Mouse (Mus musculus) urinary bladder, postnatal 14 days (tissue): ENCODE measurements at regions not wholly inside any gene's neighbourhood (a gene's known extent, or its start where the extent isn't known, plus 50 kb on each side); places are given as distances from the start of the nearest gene placed in this dataset.
"Not testable (repeated sequence)": the region's sequence is repeated elsewhere in the genome, so short reads cannot be mapped to it uniquely, and the experiment has no call there.

ENCODE experiments used
- DNase-seq: peaks from one replicate; pipeline ENCODE4 v3.0.0; 2021; ENCODE audit warnings: low spot score

DNA sequence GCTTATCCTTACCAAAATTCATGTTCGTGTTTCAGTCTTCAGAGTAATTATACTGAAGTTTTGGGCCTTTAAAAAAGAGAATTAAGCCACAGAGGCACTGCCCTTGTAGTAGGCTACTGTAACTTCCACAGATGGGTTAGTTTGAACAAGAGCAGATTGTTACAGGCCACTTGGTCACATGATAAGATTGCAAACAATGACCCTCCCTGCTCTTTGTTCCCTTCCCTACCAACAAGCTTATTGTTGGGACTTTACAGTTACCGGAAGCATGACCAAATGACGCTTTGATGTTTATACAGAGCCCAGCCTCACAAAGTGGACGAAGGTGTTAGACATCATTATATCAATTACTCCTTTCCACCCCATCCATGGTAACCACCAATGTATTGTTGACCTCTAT, 63.9 kb upstream of the Galnt18 start:
- DNase-seq = no peak

DNA sequence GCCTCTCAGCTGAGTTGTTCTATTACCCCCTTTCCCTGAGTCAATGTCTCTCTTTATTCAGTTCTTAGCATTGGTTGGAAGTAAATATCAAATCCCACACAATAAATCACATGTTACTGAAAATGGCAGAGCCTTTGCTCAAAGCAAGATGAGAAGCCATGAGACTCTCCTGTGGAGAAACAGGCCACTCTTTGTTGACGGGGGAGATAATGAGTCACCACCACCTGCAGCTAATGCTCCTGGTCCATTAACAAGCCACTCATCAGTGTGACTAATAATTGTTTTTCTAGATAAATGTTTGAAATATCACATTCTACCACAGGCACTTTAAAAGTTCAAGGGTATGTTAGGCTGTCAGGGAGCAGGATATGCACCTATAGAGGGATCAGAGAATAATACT, 61.0 kb upstream of the Galnt18 start:
- no peak for DNase-seq

DNA sequence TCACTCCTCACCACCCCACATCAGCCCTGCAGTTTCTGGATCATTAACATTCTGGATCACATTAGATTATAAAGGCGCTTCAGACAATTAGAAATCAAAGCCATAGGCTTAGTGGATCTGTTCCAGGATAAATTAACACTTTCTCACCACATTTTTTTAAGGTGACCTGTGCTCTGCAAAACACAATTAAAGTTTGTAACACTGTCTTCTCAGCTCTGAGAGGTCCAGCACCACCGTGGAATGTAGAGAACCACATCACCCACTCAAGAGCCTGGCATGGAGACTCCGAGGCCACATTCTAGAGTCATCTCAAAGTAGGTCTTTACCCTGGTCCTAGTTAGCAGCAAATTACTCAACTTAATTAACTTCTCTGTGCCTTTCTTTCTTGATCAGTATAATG, 58.4 kb upstream of the Galnt18 start:
- no peak for DNase-seq

DNA sequence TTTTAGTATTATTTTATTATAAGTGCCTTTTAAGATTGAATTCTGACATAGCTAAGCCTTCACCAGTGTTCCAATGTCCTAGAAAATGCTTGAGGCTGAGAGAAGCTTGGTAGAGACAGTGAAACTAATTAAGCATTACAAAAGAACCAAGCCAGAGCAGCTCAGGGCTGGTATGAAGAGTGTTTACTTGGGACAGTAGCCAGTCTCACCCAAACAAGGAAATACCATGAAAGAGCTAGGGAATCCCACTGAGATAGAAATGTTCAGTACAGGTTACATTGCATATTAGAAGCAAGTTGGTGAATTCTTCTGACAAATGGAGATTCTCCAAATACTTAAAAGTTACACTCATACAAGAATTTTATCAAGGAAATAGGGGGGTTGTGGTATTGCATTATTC, 54.6 kb upstream of the Galnt18 start:
- DNase-seq = not testable (repeated sequence)

DNA sequence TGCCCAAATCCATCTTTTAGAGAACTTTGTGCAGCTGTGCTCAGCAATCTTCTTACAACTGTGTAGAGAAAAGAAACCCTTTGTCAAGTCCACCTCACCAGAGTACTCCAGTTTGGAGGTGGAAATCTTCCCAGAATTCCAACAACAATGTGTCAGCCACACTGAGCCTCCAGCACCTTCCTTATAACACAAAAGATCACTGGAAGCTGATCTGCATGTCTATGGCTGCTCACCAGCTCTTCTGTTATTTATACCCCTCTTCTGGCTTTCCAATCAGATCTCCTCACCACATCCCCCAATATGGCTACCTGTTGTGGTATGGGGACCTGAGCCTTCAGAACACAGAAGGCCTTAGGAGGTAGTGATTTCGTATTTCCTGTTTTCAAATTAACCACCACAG, 50.2 kb upstream of the Galnt18 start:
- no peak for DNase-seq
